Mouse (Mus musculus): Measurements from ENCODE around the gene Alox5ap.

DNA sequence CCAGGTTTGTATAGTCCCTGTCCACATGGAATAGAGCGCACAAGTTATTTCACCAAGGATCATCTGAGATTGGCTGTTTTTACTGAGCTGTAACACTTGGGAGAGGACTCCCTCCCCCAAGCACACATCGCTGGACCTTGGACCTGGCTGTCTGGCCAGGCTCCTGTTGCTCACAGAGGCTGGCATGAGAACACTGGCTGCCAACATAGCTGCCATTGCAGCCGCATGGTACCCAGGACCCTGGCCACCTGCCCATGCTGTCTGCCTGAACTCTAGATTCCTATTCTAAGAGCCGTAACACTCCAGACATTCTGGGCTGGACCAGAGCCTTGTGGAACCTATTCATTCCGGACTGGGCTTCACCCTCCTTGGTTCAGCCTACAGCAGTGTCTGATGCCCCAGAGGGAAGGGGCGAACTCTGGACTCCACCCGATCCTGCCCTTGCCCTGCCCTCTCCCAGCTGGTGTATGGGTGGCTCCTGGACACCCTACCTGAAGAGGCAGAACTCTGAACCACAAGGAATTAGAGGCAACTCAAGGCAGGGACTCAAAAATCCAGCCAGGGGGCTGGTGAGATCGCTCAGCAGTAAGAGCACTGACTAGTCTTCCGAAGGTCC, 58.5 kb downstream of the Alox5ap start:
- no peak for TF ChIP-seq CTCF (IDR thresholded peaks at IDR 0.05; ENCODE audit: borderline replicate concordance, control insufficient read depth, extremely low read depth, insufficient read depth, low read length, poor library complexity)
- TF ChIP-seq POLR2A (IDR thresholded peaks at IDR 0.05; ENCODE audit: control insufficient read depth, extremely low read depth, insufficient read depth, low read length, poor library complexity), result no peak

Data from thymus, adult 2 months (tissue).